Mouse (Mus musculus): Measurements from ENCODE around the gene Cnot6l.
A peak's percentile ranks its signal among the peaks of the same experiment; 100 is the strongest.

Gene Cnot6l

GRCm38 (mm10) chr5:96164021-96164411 is at the start of gene Cnot6l:
Gene Cnot6l (minus strand): TSS chr5:96164171.
- peak; percentile 78 for DNase-seq (ENCODE audit: extremely low read depth, low read depth)

DNA sequence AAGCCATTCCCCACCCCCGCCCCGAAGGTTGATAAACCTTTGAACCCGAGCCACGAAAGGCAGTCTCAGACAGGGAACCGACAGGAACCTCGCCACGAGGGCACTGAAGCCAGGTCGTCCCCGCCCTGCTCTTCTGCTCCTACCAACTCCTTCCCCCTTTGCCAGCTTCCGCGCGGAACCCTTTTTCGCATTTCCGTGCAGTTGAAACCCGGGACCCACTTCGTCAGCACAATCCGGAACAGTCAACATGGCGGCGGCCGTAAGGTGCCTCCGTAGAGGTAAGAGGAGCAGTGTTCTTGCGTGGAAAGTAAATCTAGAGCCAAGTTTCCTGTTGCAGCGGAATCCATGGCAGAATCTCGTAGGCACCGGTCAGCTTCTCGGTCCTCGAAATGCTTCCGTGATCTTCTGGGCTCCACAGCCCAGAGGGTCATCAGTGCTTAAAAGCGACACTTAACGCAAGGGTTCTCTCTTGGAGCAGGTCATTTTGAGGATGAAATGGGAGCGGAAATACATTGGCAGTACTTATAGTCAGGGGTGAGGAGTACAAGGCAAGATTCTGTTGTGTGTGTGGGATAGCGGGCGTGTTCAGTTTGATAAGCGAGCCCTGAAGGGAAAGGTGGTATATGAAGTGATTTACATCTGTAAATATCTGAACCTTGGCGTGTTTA is 46.1 kb upstream of the Cnot6l start:
- DNase-seq (ENCODE audit: extremely low read depth, low read depth), result peak; percentile 89

DNA sequence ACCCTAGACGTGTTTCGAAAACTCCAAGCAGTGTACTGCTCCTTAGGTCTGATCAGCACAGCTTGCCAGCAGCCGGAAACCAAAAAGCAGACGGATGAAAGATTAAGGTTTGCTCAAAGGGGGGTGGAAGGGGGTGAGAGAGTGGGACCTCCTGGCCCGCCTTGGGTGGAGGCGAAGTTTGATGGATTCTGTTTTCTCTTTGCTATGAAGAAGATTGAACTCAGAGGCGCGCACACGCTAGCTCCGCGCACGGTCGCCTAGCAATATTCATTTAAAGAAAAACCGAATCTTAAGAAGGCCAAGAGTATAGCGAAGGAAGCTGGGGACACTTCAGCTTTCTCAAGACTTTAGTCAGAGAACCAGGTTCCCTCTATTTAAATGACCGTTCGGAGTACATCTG is 45.5 kb upstream of the Cnot6l start, which contains the start of gene Mrpl1:
Gene Mrpl1 (plus strand): TSS at position 35 of the 400 bp plus-strand sequence.
- DNase-seq (ENCODE audit: extremely low read depth, low read depth), result peak; percentile 79

- no peak for DNase-seq (ENCODE audit: extremely low read depth, low read depth)
Measured at GRCm38 (mm10) chr5:96208543-96208942, 44.6 kb upstream of the Cnot6l start.

GRCm38 (mm10) chr5:96207531-96207930 is 43.6 kb upstream of the Cnot6l start:
- no peak for DNase-seq (ENCODE audit: extremely low read depth, low read depth)

DNA sequence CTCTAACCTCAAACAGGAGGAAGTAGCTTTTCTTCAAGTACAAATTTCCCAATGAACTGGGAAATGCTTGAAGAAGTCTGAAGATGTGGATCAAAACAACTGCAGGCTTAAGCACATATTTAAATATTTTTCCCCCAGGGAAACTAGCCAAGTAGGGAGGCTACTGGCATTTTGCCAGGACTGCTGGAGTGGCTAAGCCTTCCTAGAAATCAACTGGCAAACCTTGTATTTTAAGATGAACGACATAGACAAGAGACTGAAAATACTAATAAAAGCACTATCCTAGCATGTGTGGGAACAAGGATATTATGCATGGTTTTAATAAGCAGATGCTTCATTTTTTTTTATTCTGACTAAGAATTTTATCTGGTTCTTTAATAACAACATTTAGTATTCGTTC is 42.9 kb upstream of the Cnot6l start:
- DNase-seq (ENCODE audit: extremely low read depth, low read depth), result peak; percentile 53

DNA sequence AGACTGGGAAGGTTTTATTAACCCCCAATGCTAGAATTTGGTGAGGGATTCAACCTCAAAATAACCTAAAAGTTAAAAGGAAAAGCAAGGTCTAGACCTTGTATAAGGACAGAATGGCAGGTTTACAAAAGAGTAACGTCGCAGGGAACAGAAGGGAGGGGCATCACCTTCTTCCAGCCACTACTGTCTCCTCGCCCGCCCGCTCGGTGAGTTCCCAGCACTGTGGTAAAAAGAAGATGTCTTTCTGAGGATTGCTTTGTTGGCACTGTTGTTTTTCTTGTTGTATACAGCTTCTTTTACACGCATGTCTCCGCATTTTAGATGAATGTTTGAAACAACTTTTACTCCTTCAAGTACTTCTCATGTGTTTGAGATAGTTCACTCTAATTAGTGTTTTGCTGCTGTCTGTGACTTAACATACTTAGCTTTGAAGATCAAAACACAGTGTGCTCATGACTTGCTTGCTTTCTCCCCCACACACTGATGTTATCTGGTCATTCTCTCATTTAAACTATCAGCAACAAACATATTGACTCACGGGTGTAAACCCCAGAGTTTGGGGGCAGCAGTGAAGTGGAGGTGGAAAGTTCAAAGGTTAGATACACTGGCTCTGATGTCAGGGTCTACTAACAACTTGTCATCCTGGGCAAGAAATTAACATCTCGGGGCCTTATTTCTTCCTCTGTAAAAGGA is 37.6 kb upstream of the Cnot6l start:
- DNase-seq (ENCODE audit: extremely low read depth, low read depth), result no peak

DNA sequence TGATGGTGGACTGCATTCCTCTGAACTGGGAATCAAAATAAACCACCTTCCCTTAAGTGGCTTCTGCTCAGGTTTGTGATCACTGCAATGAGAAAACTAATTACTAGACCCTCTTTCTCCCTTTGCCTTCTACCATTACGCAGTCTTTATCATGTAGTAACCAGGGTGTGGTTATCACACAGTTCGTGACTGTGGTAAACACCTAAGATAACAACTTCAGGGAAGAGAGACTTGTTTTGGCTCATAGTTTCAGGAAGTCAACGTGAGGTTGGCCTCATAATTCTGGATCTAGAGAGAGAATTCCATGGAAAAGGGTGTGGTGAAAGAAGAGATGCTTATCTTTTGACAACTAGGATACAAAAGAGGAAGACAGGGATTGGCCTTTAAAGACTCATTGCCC is 36.3 kb upstream of the Cnot6l start:
- no peak for DNase-seq (ENCODE audit: extremely low read depth, low read depth)

GRCm38 (mm10) chr5:96198271-96198670 is 34.3 kb upstream of the Cnot6l start:
- DNase-seq (ENCODE audit: extremely low read depth, low read depth), result no peak

- no peak for DNase-seq (ENCODE audit: extremely low read depth, low read depth)
Measured at GRCm38 (mm10) chr5:96196547-96197052, 32.6 kb upstream of the Cnot6l start.

DNA sequence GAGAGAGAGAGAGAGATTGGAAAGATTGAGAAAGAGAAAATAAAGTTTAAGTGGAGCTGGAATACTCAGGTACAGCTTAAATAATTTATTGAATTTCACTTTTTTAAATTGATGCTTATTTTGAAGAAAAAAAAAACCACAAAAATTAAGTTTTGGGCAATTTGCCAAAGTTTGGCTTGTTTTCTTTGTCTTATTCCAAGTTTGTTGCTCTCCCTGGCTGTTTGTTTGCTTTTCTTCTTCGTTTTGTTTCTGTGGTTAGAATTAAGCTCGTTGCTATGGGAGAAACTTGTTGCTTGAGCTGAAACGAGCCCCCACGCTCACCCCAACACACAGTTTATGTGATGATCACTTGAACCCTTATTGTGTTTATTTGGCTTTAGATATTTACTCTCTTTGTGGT is 27.3 kb upstream of the Cnot6l start:
- no peak for DNase-seq (ENCODE audit: extremely low read depth, low read depth)

GRCm38 (mm10) chr5:96189761-96190160 is 25.8 kb upstream of the Cnot6l start:
- no peak for DNase-seq (ENCODE audit: extremely low read depth, low read depth)

GRCm38 (mm10) chr5:96183987-96184386 is 20.0 kb upstream of the Cnot6l start:
- DNase-seq (ENCODE audit: extremely low read depth, low read depth), result no peak

- no peak for DNase-seq (ENCODE audit: extremely low read depth, low read depth)
Measured at GRCm38 (mm10) chr5:96183211-96183610, 19.2 kb upstream of the Cnot6l start.

DNA sequence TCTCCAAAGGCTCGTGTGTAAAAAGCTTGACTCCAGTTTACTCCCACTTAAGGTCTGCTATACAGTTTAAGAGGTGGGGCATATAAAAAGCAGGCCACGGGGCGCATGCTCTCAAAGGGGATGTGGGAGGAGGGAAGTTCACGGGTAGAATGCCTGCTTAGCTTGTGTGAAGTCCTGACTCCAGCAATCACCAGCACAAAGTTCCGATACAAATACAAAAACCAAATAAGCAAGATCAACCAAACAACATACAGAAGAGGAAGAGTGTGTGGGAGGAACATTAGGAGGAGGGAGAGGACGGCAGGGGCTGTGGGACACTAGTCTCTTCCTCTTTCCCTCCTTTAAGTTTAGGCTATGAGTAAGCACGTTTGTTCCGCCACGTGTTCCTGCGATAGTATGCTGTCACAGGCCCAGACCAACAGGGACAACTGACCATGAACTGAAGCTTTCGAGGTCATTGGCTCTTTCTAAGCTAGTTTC is 12.9 kb upstream of the Cnot6l start:
- DNase-seq (ENCODE audit: extremely low read depth, low read depth), result peak; percentile 47

DNA sequence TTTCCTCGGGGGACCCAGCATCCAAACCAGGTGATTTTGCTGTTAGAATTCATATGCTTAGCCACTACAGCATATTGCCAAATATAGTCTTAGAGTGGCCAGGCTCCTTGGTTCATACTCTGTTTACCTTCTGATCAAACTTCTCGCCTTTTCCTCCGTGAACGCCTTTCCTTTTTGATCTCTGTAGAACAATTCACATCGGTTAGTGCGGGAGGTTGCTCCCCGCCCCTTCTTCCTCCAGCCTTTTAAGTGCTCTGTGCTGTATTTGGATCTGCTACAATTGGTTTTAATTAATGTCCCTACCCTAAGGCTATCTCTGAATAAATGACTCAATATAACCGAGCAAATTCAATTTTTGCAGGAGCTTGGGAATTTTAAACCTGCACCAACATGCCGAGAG is 12.2 kb upstream of the Cnot6l start:
- no peak for DNase-seq (ENCODE audit: extremely low read depth, low read depth)

GRCm38 (mm10) chr5:96171765-96172164 is 7.8 kb upstream of the Cnot6l start:
- DNase-seq (ENCODE audit: extremely low read depth, low read depth), result no peak

- no peak for DNase-seq (ENCODE audit: extremely low read depth, low read depth)
Measured at GRCm38 (mm10) chr5:96170443-96170842, 6.5 kb upstream of the Cnot6l start.

- no peak for DNase-seq (ENCODE audit: extremely low read depth, low read depth)
Measured at GRCm38 (mm10) chr5:96166761-96167160, 2.8 kb upstream of the Cnot6l start.

DNA sequence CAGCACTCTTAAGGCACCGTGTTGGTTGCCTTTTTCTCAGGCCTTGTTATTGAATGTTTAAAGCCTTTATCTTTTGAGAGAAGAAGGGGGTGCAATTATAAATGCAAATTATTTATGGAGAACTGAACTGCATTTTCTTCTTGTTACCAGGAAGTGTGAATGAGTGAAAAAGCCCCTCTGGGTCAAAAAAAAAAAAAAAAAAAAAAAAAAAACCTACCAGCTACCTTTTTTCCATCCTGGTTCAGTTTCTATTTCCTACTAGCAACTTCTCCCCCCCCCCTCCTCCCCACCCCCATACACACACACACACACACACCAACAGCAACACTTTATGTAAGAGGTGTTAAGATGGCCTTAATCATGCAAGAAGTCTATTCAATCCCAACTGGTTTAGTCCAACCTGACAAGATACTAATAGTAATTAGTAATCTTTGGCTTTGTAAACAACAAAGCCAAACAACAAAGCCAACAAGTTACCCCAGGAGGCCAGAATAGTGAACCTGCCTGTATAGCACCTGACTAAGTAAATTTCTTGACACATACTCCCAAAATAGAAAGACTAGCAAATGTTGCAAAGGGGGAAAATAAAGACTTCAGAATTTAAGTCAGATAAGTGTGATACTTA is 463 bp downstream of the Cnot6l start:
- no peak for DNase-seq (ENCODE audit: extremely low read depth, low read depth)

DNA sequence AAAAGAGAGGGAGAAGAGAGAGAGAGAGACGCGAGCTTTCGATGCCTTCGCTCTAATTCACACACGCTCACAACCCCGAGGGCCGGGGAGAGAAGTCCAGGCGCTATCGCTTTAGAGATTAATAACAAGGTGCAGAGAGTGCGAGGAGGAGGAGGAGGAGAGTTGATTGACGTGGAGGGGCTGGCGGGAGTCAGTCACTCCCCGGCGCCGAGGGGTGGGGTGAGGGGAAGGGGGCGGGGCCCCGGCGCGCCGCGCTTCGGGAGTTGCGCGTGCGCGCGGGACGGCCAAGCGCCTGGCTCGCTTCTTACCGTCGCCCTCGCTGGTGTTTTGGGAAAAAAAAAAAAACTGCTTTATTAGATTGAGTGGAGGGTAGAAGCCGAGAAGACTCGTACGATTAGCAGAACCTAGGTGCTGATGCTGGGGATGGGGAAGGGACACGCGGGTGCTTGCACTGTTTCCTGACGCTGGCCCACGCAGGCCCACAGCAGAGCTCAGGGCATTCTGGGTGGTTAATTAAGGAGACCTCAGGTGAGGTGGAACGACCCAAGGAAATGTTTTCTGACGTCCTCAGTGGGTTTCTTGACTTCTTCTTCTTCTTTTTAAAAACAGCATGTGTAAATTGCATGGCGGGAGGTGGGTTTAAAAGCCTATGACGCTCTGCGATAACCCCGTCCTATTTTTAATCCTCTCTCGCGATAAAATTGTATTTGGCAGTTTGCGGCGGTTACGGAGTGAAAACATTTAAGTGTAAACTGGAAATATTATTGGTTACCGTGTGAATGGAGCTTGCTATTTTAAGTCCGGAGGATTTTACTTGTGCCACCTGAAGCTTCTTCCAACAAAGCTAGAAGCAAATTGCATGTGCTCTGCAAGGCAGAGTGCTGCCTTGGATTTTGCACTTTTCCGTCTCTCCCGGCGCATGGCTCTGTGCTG is 1.3 kb downstream of the Cnot6l start:
- DNase-seq (ENCODE audit: extremely low read depth, low read depth), result peak; percentile 91

Measured in MEL-GATA-1-ER (cell line).